Mouse (Mus musculus): Measurements from ENCODE around the gene Card6. TPM values are rescaled to one million over a fixed set of nuclear protein-coding genes. Genes with fewer than 3 reads are reported as not detected.

Card6 gene
- total and polyA plus RNA-seq, 3 experiments: 1.3 to 3.9 (median 1.6) TPM

- Histone ChIP-seq H3K27ac (ENCODE audit: insufficient read depth, low read depth) (no peak overlapping the region), H3K27me3 (replicated peaks) (no peaks in the 10 kb centered on the region), H3K79me2 (replicated peaks; ENCODE audit: control insufficient read depth, extremely low read depth, insufficient read depth, poor library complexity, severe bottlenecking) (peaks cover 26% of the 10 kb centered on the region), H3K9ac (ENCODE audit: insufficient read depth, low read depth) (no peak overlapping the region; the same call in 1 of the 2 replicates), H3K4me2 (ENCODE audit: insufficient read depth, low read depth, poor library complexity, severe bottlenecking) (no peak overlapping the region), H3K9me3 (replicated peaks; ENCODE audit: low read length) (no peaks in the 10 kb centered on the region), H3K4me3 (replicated peaks in 1 of 3; ENCODE audit: low read depth in 2 of 3, low read length in 2 of 3, poor library complexity in 1 of 3) (peak overlapping the region in 1 of 3 experiments; percentile 56), H3K36me3 (replicated peaks in 1 of 2; ENCODE audit: control insufficient read depth in 1 of 2, insufficient read depth in 1 of 2, low read length in 1 of 2) (peaks cover under 1 to 14% of the 10 kb centered on the region in 2 experiments), H3K4me1 (ENCODE audit: control insufficient read depth in 1 of 2, insufficient read depth in 2 of 2) (peaks cover 8 to 28% of the 10 kb centered on the region in 2 experiments)
- no peak for TF ChIP-seq UBTF (IDR thresholded peaks at IDR 0.05; ENCODE audit: low read depth, low read length)
- peak; percentile 71 for TF ChIP-seq ZNF384 (IDR thresholded peaks at IDR 0.05; ENCODE audit: low read depth, low read length)
- dilution Hi-C loops (cut with MboI; ENCODE audit: extremely low pct_ligation_motif_present, extremely low pct_unique_long_range_greater_than_20kb, low sequenced_read_pairs): no loop called here
- in situ Hi-C loops (cut with MboI; ENCODE audit: low pct_ligation_motif_present, low pct_unique_long_range_greater_than_20kb, low sequenced_read_pairs): no loop called here
- DNase-seq (ENCODE audit: extremely low read depth): no peak
Observed at GRCm38 (mm10) chr15:5142714-5143113, 34.4 kb upstream of the Card6 start.

- no peak overlapping the region for H3K4me3 ChIP-seq (replicated peaks in 1 of 3; ENCODE audit: low read depth in 2 of 3, low read length in 2 of 3, poor library complexity in 1 of 3)
Observed at GRCm38 (mm10) chr15:5142047-5142446, 33.7 kb upstream of the Card6 start.

GRCm38 (mm10) chr15:5140357-5140756 lies 32.0 kb upstream of the Card6 start:
- DNase-seq (ENCODE audit: extremely low read depth): no peak
- Histone ChIP-seq H3K4me1 (ENCODE audit: control insufficient read depth in 1 of 2, insufficient read depth in 2 of 2) (peaks cover 5 to 17% of the 10 kb centered on the region in 2 experiments), H3K4me3 (replicated peaks in 1 of 3; ENCODE audit: low read depth in 2 of 3, low read length in 2 of 3, poor library complexity in 1 of 3) (no peak overlapping the region), H3K27ac (ENCODE audit: insufficient read depth, low read depth) (no peak overlapping the region), H3K9ac (ENCODE audit: insufficient read depth, low read depth) (no peak overlapping the region), H3K4me2 (ENCODE audit: insufficient read depth, low read depth, poor library complexity, severe bottlenecking) (no peak overlapping the region), H3K27me3 (replicated peaks) (no peaks in the 10 kb centered on the region), H3K79me2 (replicated peaks; ENCODE audit: control insufficient read depth, extremely low read depth, insufficient read depth, poor library complexity, severe bottlenecking) (peaks cover 7% of the 10 kb centered on the region), H3K9me3 (replicated peaks; ENCODE audit: low read length) (no peaks in the 10 kb centered on the region), H3K36me3 (replicated peaks in 1 of 2; ENCODE audit: control insufficient read depth in 1 of 2, insufficient read depth in 1 of 2, low read length in 1 of 2) (peaks cover 0 to 2% of the 10 kb centered on the region in 2 experiments)
- dilution Hi-C loops (cut with MboI; ENCODE audit: extremely low pct_ligation_motif_present, extremely low pct_unique_long_range_greater_than_20kb, low sequenced_read_pairs) (no loop called here), in situ Hi-C loops (cut with MboI; ENCODE audit: low pct_ligation_motif_present, low pct_unique_long_range_greater_than_20kb, low sequenced_read_pairs) (no loop called here)
- TF ChIP-seq MAX (IDR thresholded peaks at IDR 0.05; ENCODE audit: low read length): no peak
- no peak for TF ChIP-seq USF1 (IDR thresholded peaks at IDR 0.05; ENCODE audit: low read depth, low read length)
- no peak for TF ChIP-seq IRF4 (IDR thresholded peaks at IDR 0.05; ENCODE audit: low read depth, low read length)
- TF ChIP-seq GABPA (IDR thresholded peaks at IDR 0.05; ENCODE audit: insufficient replicate concordance, low read depth, low read length): no peak
- TF ChIP-seq TCF12 (IDR thresholded peaks at IDR 0.05; ENCODE audit: low read depth, low read length): no peak
- TF ChIP-seq ZMIZ1 (IDR thresholded peaks at IDR 0.05; ENCODE audit: low read depth, low read length): no peak
- TF ChIP-seq ZC3H11A (IDR thresholded peaks at IDR 0.05; ENCODE audit: low read depth, low read length): no peak
- TF ChIP-seq JUN (IDR thresholded peaks at IDR 0.05; ENCODE audit: insufficient read depth, low read depth, low read length): no peak

More at GRCm38 (mm10) chr15:5142047-5142446, 33.7 kb upstream of the Card6 start:
- no peak for DNase-seq (ENCODE audit: extremely low read depth)
- Histone ChIP-seq H3K4me1 (ENCODE audit: control insufficient read depth in 1 of 2, insufficient read depth in 2 of 2) (peaks cover 8 to 28% of the 10 kb centered on the region in 2 experiments), H3K27ac (ENCODE audit: insufficient read depth, low read depth) (no peak overlapping the region), H3K27me3 (replicated peaks) (no peaks in the 10 kb centered on the region), H3K9ac (ENCODE audit: insufficient read depth, low read depth) (no peak overlapping the region), H3K9me3 (replicated peaks; ENCODE audit: low read length) (no peaks in the 10 kb centered on the region), H3K79me2 (replicated peaks; ENCODE audit: control insufficient read depth, extremely low read depth, insufficient read depth, poor library complexity, severe bottlenecking) (peaks cover 21% of the 10 kb centered on the region), H3K4me2 (ENCODE audit: insufficient read depth, low read depth, poor library complexity, severe bottlenecking) (no peak overlapping the region), H3K36me3 (replicated peaks in 1 of 2; ENCODE audit: control insufficient read depth in 1 of 2, insufficient read depth in 1 of 2, low read length in 1 of 2) (peaks cover 0 to 11% of the 10 kb centered on the region in 2 experiments)
- dilution Hi-C loops (cut with MboI; ENCODE audit: extremely low pct_ligation_motif_present, extremely low pct_unique_long_range_greater_than_20kb, low sequenced_read_pairs): no loop called here
- no peak for TF ChIP-seq NELFE (IDR thresholded peaks at IDR 0.05; ENCODE audit: low read depth, low read length)
- no peak for TF ChIP-seq ZNF384 (IDR thresholded peaks at IDR 0.05; ENCODE audit: low read depth, low read length)
- TF ChIP-seq ZMIZ1 (IDR thresholded peaks at IDR 0.05; ENCODE audit: low read depth, low read length): no peak
- TF ChIP-seq TBP (conservative IDR thresholded peaks at IDR 0.05; ENCODE audit: low read depth, low read length): no peak
- in situ Hi-C loops (cut with MboI; ENCODE audit: low pct_ligation_motif_present, low pct_unique_long_range_greater_than_20kb, low sequenced_read_pairs): no loop called here
